Mouse (Mus musculus): ENCODE data around the gene Evc2. TPM values are rescaled to one million over a fixed set of nuclear protein-coding genes. Genes with fewer than 3 reads are reported as not detected.

Gene Evc2
- polyA plus RNA-seq, 1 experiment from 2014 or later, result 21.6 TPM

DNA sequence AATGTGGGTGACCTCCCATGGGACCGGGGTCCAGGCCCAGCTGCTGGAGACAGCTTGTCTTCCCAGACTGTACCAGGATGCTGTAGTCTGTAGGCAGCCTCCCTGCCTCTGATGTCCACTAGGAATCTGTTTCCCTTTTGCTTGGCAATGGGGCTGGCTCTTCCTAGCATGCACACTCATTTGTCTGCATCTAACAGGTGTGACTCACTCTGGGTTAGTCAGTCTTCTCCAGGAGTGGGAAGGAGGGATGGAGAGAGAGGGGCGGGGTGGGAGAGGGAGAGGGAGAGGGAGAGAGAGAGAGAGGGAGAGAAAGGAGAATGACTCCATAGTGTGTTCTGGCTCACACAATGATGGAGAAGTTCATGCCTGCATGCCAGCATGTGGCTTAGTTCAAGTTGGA, 13.5 kb downstream of the Evc2 start:
- Histone ChIP-seq H3K4me3 (ENCODE audit: low read length) (no peak overlapping the region), H3K4me2 (replicated peaks; ENCODE audit: low read depth, low read length) (no peak overlapping the region), H3K9ac (ENCODE audit: low read depth, low read length) (no peak overlapping the region), H3K27me3 (ENCODE audit: control insufficient read depth, insufficient read depth, low read length) (no peaks in the 10 kb centered on the region), H3K36me3 (ENCODE audit: control insufficient read depth, insufficient read depth, low read length) (peaks cover 38% of the 10 kb centered on the region), H3K9me3 (ENCODE audit: control insufficient read depth, low read length) (no peaks in the 10 kb centered on the region), H3K4me1 (ENCODE audit: control insufficient read depth, insufficient read depth, low read length) (no peaks in the 10 kb centered on the region), H3K27ac (ENCODE audit: low read depth, low read length) (no peak overlapping the region)
- 91% methylated on average over 2 of the region's 2 CpGs for WGBS
- no peak for ATAC-seq (ENCODE audit: low FRiP score, low TSS enrichment)

- Histone ChIP-seq H3K27ac (ENCODE audit: low read depth, low read length) (no peak overlapping the region), H3K4me1 (ENCODE audit: control insufficient read depth, insufficient read depth, low read length) (no peaks in the 10 kb centered on the region), H3K36me3 (ENCODE audit: control insufficient read depth, insufficient read depth, low read length) (peaks cover 34% of the 10 kb centered on the region), H3K4me3 (ENCODE audit: low read length) (no peak overlapping the region), H3K27me3 (ENCODE audit: control insufficient read depth, insufficient read depth, low read length) (no peaks in the 10 kb centered on the region), H3K9me3 (ENCODE audit: control insufficient read depth, low read length) (no peaks in the 10 kb centered on the region), H3K9ac (ENCODE audit: low read depth, low read length) (no peak overlapping the region), H3K4me2 (replicated peaks; ENCODE audit: low read depth, low read length) (no peak overlapping the region)
- ATAC-seq (ENCODE audit: low FRiP score, low TSS enrichment), result no peak
- 87% methylated on average over 4 of the region's 4 CpGs for WGBS
Observed at GRCm38 (mm10) chr5:37354385-37354784, 16.1 kb downstream of the Evc2 start.

GRCm38 (mm10) chr5:37356027-37356426, 17.7 kb downstream of the Evc2 start:
- WGBS, result 90% methylated on average over 8 of the region's 8 CpGs
- no peak for ATAC-seq (ENCODE audit: low FRiP score, low TSS enrichment)
- no peaks in the 10 kb centered on the region for H3K27me3 ChIP-seq (ENCODE audit: control insufficient read depth, insufficient read depth, low read length)
- no peaks in the 10 kb centered on the region for H3K9me3 ChIP-seq (ENCODE audit: control insufficient read depth, low read length)
- no peak overlapping the region for H3K4me2 ChIP-seq (replicated peaks; ENCODE audit: low read depth, low read length)
- peaks cover 23% of the 10 kb centered on the region for H3K36me3 ChIP-seq (ENCODE audit: control insufficient read depth, insufficient read depth, low read length)
- H3K4me3 ChIP-seq (ENCODE audit: low read length), result no peak overlapping the region
- no peak overlapping the region for H3K27ac ChIP-seq (ENCODE audit: low read depth, low read length)
- H3K9ac ChIP-seq (ENCODE audit: low read depth, low read length), result no peak overlapping the region
- no peaks in the 10 kb centered on the region for H3K4me1 ChIP-seq (ENCODE audit: control insufficient read depth, insufficient read depth, low read length)

- H3K27ac ChIP-seq (ENCODE audit: low read depth, low read length), result no peak overlapping the region
- H3K4me1 ChIP-seq (ENCODE audit: control insufficient read depth, insufficient read depth, low read length), result no peaks in the 10 kb centered on the region
- peaks cover 18% of the 10 kb centered on the region; the same call in 1 of the 2 replicates for H3K36me3 ChIP-seq (ENCODE audit: control insufficient read depth, insufficient read depth, low read length)
- no peaks in the 10 kb centered on the region for H3K27me3 ChIP-seq (ENCODE audit: control insufficient read depth, insufficient read depth, low read length)
- WGBS, result 43% methylated on average over 5 of the region's 5 CpGs
- no peaks in the 10 kb centered on the region for H3K9me3 ChIP-seq (ENCODE audit: control insufficient read depth, low read length)
- no peak overlapping the region for H3K9ac ChIP-seq (ENCODE audit: low read depth, low read length)
- no peak overlapping the region for H3K4me3 ChIP-seq (ENCODE audit: low read length)
- no peak for ATAC-seq (ENCODE audit: low FRiP score, low TSS enrichment)
- no peak overlapping the region for H3K4me2 ChIP-seq (replicated peaks; ENCODE audit: low read depth, low read length)
Observed at GRCm38 (mm10) chr5:37362618-37363017, 24.3 kb downstream of the Evc2 start.

GRCm38 (mm10) chr5:37363284-37363683, 25.0 kb downstream of the Evc2 start:
- WGBS, result 85% methylated on average over 5 of the region's 5 CpGs

GRCm38 (mm10) chr5:37365751-37366150, 27.5 kb downstream of the Evc2 start:
- Histone ChIP-seq H3K4me3 (ENCODE audit: low read length) (no peak overlapping the region), H3K9ac (ENCODE audit: low read depth, low read length) (no peak overlapping the region), H3K36me3 (ENCODE audit: control insufficient read depth, insufficient read depth, low read length) (peaks cover 21% of the 10 kb centered on the region; the same call in 1 of the 2 replicates), H3K9me3 (ENCODE audit: control insufficient read depth, low read length) (no peaks in the 10 kb centered on the region), H3K27me3 (ENCODE audit: control insufficient read depth, insufficient read depth, low read length) (no peaks in the 10 kb centered on the region), H3K4me2 (replicated peaks; ENCODE audit: low read depth, low read length) (no peak overlapping the region), H3K27ac (ENCODE audit: low read depth, low read length) (no peak overlapping the region), H3K4me1 (ENCODE audit: control insufficient read depth, insufficient read depth, low read length) (no peaks in the 10 kb centered on the region)
- ATAC-seq (ENCODE audit: low FRiP score, low TSS enrichment), result no peak

More at GRCm38 (mm10) chr5:37363284-37363683, 25.0 kb downstream of the Evc2 start:
- H3K27me3 ChIP-seq (ENCODE audit: control insufficient read depth, insufficient read depth, low read length), result no peaks in the 10 kb centered on the region
- H3K4me2 ChIP-seq (replicated peaks; ENCODE audit: low read depth, low read length), result no peak overlapping the region
- H3K27ac ChIP-seq (ENCODE audit: low read depth, low read length), result no peak overlapping the region
- H3K4me3 ChIP-seq (ENCODE audit: low read length), result no peak overlapping the region
- H3K9me3 ChIP-seq (ENCODE audit: control insufficient read depth, low read length), result no peaks in the 10 kb centered on the region
- H3K36me3 ChIP-seq (ENCODE audit: control insufficient read depth, insufficient read depth, low read length), result peaks cover 16% of the 10 kb centered on the region; the same call in 1 of the 2 replicates
- ATAC-seq (ENCODE audit: low FRiP score, low TSS enrichment), result no peak
- H3K4me1 ChIP-seq (ENCODE audit: control insufficient read depth, insufficient read depth, low read length), result no peaks in the 10 kb centered on the region
- H3K9ac ChIP-seq (ENCODE audit: low read depth, low read length), result no peak overlapping the region

- H3K27ac ChIP-seq (ENCODE audit: low read depth, low read length), result no peak overlapping the region
- H3K27me3 ChIP-seq (ENCODE audit: control insufficient read depth, insufficient read depth, low read length), result no peaks in the 10 kb centered on the region
- ATAC-seq (ENCODE audit: low FRiP score, low TSS enrichment), result no peak
- no peak overlapping the region for H3K9ac ChIP-seq (ENCODE audit: low read depth, low read length)
- no peaks in the 10 kb centered on the region for H3K9me3 ChIP-seq (ENCODE audit: control insufficient read depth, low read length)
- H3K36me3 ChIP-seq (ENCODE audit: control insufficient read depth, insufficient read depth, low read length), result peaks cover 32% of the 10 kb centered on the region; the same call in 1 of the 2 replicates
- no peaks in the 10 kb centered on the region for H3K4me1 ChIP-seq (ENCODE audit: control insufficient read depth, insufficient read depth, low read length)
- H3K4me2 ChIP-seq (replicated peaks; ENCODE audit: low read depth, low read length), result no peak overlapping the region
- WGBS, result 76% methylated on average over 8 of the region's 8 CpGs
- H3K4me3 ChIP-seq (ENCODE audit: low read length), result no peak overlapping the region
Observed at GRCm38 (mm10) chr5:37368796-37369195, 30.5 kb downstream of the Evc2 start.

- Histone ChIP-seq H3K4me3 (ENCODE audit: low read length) (no peak overlapping the region), H3K36me3 (ENCODE audit: control insufficient read depth, insufficient read depth, low read length) (peaks cover 54% of the 10 kb centered on the region), H3K9ac (ENCODE audit: low read depth, low read length) (no peak overlapping the region), H3K27me3 (ENCODE audit: control insufficient read depth, insufficient read depth, low read length) (no peaks in the 10 kb centered on the region), H3K27ac (ENCODE audit: low read depth, low read length) (no peak overlapping the region), H3K4me2 (replicated peaks; ENCODE audit: low read depth, low read length) (no peak overlapping the region), H3K9me3 (ENCODE audit: control insufficient read depth, low read length) (no peaks in the 10 kb centered on the region), H3K4me1 (ENCODE audit: control insufficient read depth, insufficient read depth, low read length) (no peaks in the 10 kb centered on the region)
- WGBS, result 90% methylated on average over 7 of the region's 7 CpGs
- no peak for ATAC-seq (ENCODE audit: low FRiP score, low TSS enrichment)
Observed at GRCm38 (mm10) chr5:37377376-37377775, 39.1 kb downstream of the Evc2 start.

- Histone ChIP-seq H3K9me3 (ENCODE audit: control insufficient read depth, low read length) (no peaks in the 10 kb centered on the region), H3K4me2 (replicated peaks; ENCODE audit: low read depth, low read length) (no peak overlapping the region), H3K36me3 (ENCODE audit: control insufficient read depth, insufficient read depth, low read length) (peaks cover 57% of the 10 kb centered on the region), H3K27me3 (ENCODE audit: control insufficient read depth, insufficient read depth, low read length) (no peaks in the 10 kb centered on the region), H3K4me3 (ENCODE audit: low read length) (no peak overlapping the region), H3K4me1 (ENCODE audit: control insufficient read depth, insufficient read depth, low read length) (no peaks in the 10 kb centered on the region), H3K27ac (ENCODE audit: low read depth, low read length) (no peak overlapping the region), H3K9ac (ENCODE audit: low read depth, low read length) (no peak overlapping the region)
- 91% methylated on average over 4 of the region's 4 CpGs for WGBS
- ATAC-seq (ENCODE audit: low FRiP score, low TSS enrichment), result no peak
Observed at GRCm38 (mm10) chr5:37380641-37381040, 42.3 kb downstream of the Evc2 start.

Measured in kidney, embryonic 14.5 days (tissue).